7 mouse cellular contexts compared by ENCODE assay signal in genomic region chr11:100969189-100969743, GRCm38 (mm10). TPM values are rescaled to one million over a fixed set of nuclear protein-coding genes. Genes with fewer than 3 reads are reported as not detected.
DNase-seq lines count a peak whose midpoint lies in the region; ATAC-seq lines count a peak whose summit lies in the region.

No protein-coding gene starts in this region.

- WGBS in forebrain, embryonic 13.5 days = 8% methylated on average over 35 of the region's 35 CpGs
- WGBS in intestine, embryonic 14.5 days = 3% methylated on average over 32 of the region's 35 CpGs

- no peaks in the 10 kb centered on the region for H3K9me3 ChIP-seq in forebrain, embryonic 13.5 days (replicated peaks)
- no peaks in the 10 kb centered on the region for H3K9me3 ChIP-seq in intestine, embryonic 14.5 days (ENCODE audit: control insufficient read depth, low read length)

- H3K36me3 ChIP-seq in forebrain, embryonic 13.5 days (ENCODE audit: poor library complexity, severe bottlenecking) = no peaks in the 10 kb centered on the region
- no peaks in the 10 kb centered on the region for H3K36me3 ChIP-seq in intestine, embryonic 14.5 days (ENCODE audit: control insufficient read depth, insufficient read depth, low read length)

- peak overlapping the region; percentile 55 for H3K4me2 ChIP-seq in forebrain, embryonic 13.5 days
- peak overlapping the region; percentile 72 for H3K4me2 ChIP-seq in intestine, embryonic 14.5 days (ENCODE audit: low read length)

- peaks cover 84% of the 10 kb centered on the region for H3K27me3 ChIP-seq in forebrain, embryonic 13.5 days
- peaks cover 14% of the 10 kb centered on the region for H3K27me3 ChIP-seq in intestine, embryonic 14.5 days (replicated peaks; ENCODE audit: control insufficient read depth, insufficient read depth, low read length)

- H3K9ac ChIP-seq in forebrain, embryonic 13.5 days = peak overlapping the region; percentile 35; the same call in 1 of the 2 replicates
- peak overlapping the region; percentile 66 for H3K9ac ChIP-seq in intestine, embryonic 14.5 days (ENCODE audit: low read length)

- DNase-seq in thymus, postnatal 4 days = peak; percentile 38
- DNase-seq in thymus, adult 18-20 months = no peak
- no peak for DNase-seq in intestine, embryonic 14.5 days (ENCODE audit: low spot score)
- DNase-seq in cerebellum, adult 11-12 months = no peak
- DNase-seq in MN1 (ENCODE audit: low spot score) = no peak

- H3K4me3 ChIP-seq in forebrain, embryonic 13.5 days = peak overlapping the region; percentile 36
- peak overlapping the region; percentile 66 for H3K4me3 ChIP-seq in intestine, embryonic 14.5 days (ENCODE audit: low read depth, low read length)

- H3K27ac ChIP-seq in forebrain, embryonic 13.5 days = no peak overlapping the region
- H3K27ac ChIP-seq in intestine, embryonic 14.5 days (ENCODE audit: low read depth) = peak overlapping the region; percentile 86

- no peak for ATAC-seq in forebrain, embryonic 13.5 days
- peak; percentile 29 for ATAC-seq in intestine, embryonic 14.5 days (replicated peaks; ENCODE audit: low FRiP score, low TSS enrichment, low read depth)
- ATAC-seq in megakaryocyte progenitor cell, adult 5-6 weeks (replicated peaks; ENCODE audit: poor library complexity) = 0 out of 2 replicates have a peak, but pooled peaks have one; percentile 5

- H3K4me1 ChIP-seq in forebrain, embryonic 13.5 days = peaks cover 16% of the 10 kb centered on the region
- peaks cover 16% of the 10 kb centered on the region for H3K4me1 ChIP-seq in intestine, embryonic 14.5 days (replicated peaks; ENCODE audit: control insufficient read depth, insufficient read depth, low read length)

RNA-seq across cellular contexts. Expression of gene Cavin1, which starts 1.4 kb away (rescaled TPM):
- polyA plus RNA-seq in forebrain, embryonic 13.5 days (2015; fragmentation: Nextera tagmentation; extraction: Ambion mirVana) = 19.5 and 23.4 TPM in 2 replicates
- 99.3 and 102 TPM in 2 replicates for polyA plus RNA-seq in intestine, embryonic 14.5 days (2014; fragmentation: Nextera tagmentation; extraction: Ambion mirVana)
- total RNA-seq in megakaryocyte progenitor cell, adult 5-6 weeks (2015) = 0.51 and 1.7 TPM in 2 replicates
- total RNA-seq in megakaryocyte progenitor cell, adult 5-6 weeks (2017) = 1.4 and 2.5 TPM in 2 replicates

RNA-seq across cellular contexts. Expression of gene Stat3, which starts 29.9 kb away (rescaled TPM):
- polyA plus RNA-seq in forebrain, embryonic 13.5 days (2015; fragmentation: Nextera tagmentation; extraction: Ambion mirVana) = 24.6 and 29.1 TPM in 2 replicates
- 36.6 and 42.9 TPM in 2 replicates for polyA plus RNA-seq in intestine, embryonic 14.5 days (2014; fragmentation: Nextera tagmentation; extraction: Ambion mirVana)
- 38.3 and 38.6 TPM in 2 replicates for total RNA-seq in megakaryocyte progenitor cell, adult 5-6 weeks (2015)
- 78.6 and 85.3 TPM in 2 replicates for total RNA-seq in megakaryocyte progenitor cell, adult 5-6 weeks (2017)

RNA-seq across cellular contexts. Expression of gene Atp6v0a1, which starts 40.0 kb away (rescaled TPM):
- polyA plus RNA-seq in forebrain, embryonic 13.5 days (2015; fragmentation: Nextera tagmentation; extraction: Ambion mirVana) = 52.9 and 56.3 TPM in 2 replicates
- 30.6 and 32.5 TPM in 2 replicates for polyA plus RNA-seq in intestine, embryonic 14.5 days (2014; fragmentation: Nextera tagmentation; extraction: Ambion mirVana)
- 21.4 and 35.3 TPM in 2 replicates for total RNA-seq in megakaryocyte progenitor cell, adult 5-6 weeks (2015)
- 38.1 and 50.1 TPM in 2 replicates for total RNA-seq in megakaryocyte progenitor cell, adult 5-6 weeks (2017)
